Mouse (Mus musculus): ENCODE results near the gene Zfp385c.

GRCm38 (mm10) chr11:100730477-100731205, 38.4 kb upstream of the Zfp385c start:
- TF ChIP-seq CTCF (IDR thresholded peaks at IDR 0.05; ENCODE audit: control insufficient read depth, insufficient read depth, low read length) (no peak), POLR2A (IDR thresholded peaks at IDR 0.05; ENCODE audit: borderline replicate concordance, control insufficient read depth, low read depth, low read length) (no peak)

Measured in bone marrow, adult 2 months (tissue).